Mouse (Mus musculus): Measurements from ENCODE around the gene Scn7a. TPM values are rescaled to one million over a fixed set of nuclear protein-coding genes. Genes with fewer than 3 reads are reported as not detected.

The Scn7a gene
- total RNA-seq (2021) = 1 to 10 TPM in 1 of 2 experiments, under 1 TPM in 1; 0.96 to 1.1 TPM

DNA sequence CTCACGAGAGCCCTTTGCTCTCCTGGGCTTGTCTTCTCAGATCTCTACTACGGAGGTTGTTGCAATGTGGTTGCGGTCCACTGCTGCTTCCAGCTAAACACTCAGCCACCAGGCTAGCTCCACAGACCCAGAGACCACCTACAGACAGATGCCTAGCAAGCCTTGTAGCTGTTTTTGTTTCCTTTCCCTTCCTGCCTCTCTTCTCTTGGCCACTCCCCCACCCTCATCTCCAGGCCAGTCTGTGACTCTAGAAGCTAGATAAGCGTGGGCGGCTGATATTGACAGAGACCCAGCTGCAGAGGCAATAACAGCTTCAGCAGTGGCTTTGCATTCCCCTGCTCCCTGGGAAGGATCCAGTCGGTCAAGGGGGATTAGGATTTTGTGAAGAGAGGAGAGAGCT, at the start of gene Scn7a:
TSS of gene Scn7a (minus strand) at position 150 of the 400 bp plus-strand sequence.
- DNase-seq = no peak

DNA sequence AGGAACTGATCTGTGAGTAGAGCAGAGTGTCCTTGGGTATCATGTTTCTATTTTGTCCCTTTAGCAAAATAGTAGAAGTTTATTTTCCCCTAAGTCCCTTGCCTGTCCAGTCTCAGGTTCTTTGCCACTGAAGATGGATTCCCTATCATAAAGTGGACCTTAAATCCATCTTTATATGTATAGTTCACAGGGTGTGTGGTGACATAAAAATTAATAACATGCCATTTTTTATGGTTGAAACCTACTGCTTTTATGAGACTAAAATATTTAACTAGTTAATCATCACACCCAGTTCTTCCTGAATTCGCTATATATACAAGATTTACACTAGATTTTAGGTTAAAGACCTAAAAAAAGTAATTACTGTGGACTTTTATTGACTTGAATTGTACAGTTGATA, 43.0 kb upstream of the Scn7a start:
- DNase-seq = no peak

DNA sequence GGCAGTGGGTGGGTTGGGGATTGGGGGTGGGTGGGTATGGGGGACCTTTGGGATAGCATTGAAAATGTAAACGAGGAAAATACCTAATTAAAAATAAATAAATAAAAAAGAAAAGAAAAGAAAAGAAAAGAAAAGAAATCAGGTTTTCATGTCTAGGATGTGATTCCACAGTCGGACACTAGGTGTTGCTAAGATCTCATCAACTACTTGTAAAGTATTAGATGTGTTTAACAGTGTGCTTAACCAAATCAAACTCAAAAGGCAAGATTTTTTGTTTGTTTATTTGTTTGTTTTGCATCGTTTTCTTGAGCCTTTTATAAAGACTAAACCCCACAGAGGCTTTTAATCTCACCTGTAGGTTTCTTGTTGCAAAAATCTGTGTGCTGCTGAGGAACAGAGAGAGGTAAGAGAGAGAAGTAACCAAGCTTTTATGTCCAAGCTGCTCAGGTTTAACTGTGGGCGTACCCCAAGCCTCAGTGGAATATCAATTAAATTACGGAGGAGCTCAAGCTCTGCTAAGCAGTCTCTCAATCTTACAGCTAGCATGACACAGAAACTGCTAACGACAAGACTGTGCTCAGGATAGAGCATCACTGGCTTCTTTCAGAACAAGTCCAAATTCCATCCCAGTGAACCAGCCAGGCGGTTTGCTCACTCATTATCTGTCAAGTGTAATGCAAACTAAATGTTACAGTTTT, 35.3 kb upstream of the Scn7a start:
- DNase-seq = no peak

DNA sequence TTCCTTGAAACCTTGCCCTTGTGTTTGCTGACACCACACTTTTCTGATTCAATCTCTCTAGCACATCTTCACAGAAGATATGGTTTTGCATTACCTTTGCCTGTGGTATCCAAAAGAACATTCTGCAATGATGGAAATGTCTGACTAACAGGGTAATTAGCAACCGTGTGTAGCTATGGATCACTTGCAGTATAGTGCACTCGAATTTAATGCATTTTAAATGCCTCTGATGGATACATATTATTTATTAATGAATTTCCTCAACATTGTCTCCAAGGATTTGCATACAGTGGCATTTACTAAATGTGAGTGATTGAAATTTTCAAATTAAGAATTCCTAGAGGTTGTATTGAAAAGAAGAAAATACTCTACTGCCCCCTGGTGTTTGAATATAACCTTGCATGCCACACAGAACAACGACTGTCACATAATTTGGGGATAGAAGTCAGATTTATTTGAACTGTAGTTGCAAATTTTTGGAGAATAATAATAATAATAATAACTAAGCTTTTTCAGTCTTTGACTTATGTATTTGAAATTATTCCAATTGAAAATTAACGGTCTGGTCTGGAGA, 15.0 kb upstream of the Scn7a start:
- no peak for DNase-seq

DNA sequence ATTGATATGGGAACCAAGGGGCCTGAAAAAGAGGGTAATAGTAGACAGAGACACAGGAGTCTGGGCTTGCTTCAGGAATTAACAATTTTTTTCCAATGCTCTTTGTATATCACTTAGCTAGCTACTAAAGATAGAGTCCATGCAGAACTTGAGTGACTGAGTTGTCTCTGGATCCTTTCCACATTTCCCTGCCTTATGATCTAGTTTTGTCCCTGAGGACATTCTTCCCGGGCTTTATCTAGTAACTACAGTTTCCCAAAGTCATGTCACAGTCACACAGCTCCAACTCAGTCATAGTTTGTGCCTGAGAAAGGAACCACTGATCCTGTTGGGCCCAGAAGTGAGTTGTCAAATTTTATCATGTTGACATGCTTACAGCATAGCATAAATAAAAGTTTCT, 12.8 kb upstream of the Scn7a start:
- DNase-seq = no peak

DNA sequence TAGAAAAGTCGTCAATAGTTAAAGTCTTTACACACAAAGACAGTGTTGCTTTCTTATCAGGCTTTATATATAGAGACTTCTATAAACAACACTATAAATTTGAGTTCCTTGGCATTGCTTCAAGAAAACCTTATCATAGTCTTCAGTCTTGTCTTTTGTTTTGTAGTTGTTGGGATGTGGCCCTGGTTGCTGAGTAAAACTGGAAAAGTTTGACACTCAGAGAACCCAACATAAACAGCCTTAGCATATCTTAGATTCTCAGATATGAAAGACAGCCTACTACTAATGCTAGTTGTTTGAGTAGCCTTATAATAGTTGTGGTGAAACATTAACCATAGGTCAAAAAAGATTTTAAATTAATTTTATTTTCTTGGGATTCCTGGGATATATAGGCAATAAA, 6.9 kb upstream of the Scn7a start:
- DNase-seq = no peak

DNA sequence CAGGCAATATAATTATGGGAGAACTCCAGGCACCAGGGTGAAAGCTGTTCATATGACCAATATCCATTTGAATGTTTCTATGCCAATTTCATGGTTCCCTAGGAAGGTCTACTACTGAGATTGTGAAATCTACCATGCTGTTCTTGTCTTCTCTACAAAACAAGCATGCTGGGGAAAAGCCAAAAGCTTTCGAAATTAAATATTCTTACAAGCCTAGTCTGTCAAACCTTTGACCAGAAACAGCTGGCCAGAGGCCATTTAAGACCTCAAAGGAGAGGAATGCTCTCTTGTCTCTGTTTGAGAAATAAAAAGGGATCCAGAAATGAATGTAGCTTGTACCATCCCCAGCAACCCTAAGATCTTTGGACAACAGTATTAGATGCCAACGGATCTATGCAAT, 3.8 kb downstream of the Scn7a start:
- DNase-seq = no peak

DNA sequence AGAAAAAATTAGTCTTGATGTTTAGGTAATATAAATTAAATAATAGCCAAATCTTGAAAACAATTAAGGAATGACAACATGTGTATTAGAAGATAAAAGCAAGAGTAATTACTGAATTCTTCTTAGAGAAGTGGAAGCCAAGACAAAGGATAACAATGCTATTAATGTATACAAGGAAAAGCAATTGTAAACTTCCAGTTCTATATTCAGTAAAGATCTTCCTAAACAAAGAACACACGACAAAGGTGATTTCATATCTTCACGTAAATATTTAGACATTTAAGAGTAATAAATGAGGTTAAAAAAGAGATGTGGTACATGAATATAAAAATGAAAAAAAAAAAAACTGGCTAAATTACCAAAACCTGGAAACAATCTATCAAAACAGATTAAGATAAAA, 16.7 kb downstream of the Scn7a start:
- no peak for DNase-seq

DNA sequence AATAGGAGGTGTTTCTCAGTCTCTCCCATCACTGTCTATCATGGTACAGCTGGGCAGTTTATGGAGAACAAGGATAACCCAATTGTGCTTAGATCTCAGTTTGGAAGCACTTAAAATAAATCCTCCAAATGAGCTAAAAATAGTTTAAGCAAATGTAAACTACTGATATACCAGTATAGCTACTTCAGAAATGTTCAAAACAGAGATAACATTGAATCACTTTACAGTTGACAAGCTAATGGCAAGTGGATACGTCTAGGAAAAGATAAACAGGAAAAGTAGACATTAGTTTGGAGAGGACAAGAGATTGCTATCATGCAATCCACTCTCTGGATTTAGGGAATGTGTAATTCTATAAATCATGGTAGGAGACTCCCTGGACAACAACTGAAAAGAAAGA, 19.5 kb downstream of the Scn7a start:
- DNase-seq = no peak

DNA sequence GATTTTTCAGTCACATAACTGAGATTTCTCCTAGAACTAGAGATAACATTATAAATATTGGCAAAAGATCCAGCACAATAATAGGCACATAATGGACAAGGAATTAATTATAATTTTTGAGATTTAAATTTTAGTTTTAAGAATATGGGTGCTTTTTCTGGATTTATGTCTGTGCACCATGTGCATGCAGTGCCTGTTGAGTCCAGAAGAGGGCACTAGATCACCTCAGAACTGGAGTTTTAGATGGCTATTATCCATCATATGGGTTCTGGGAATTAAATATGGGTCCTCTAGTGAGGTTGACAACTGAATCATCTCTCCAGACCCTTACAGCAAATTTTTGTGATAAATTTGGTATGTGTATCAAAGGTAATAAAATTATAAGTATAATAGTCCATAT, 21.8 kb downstream of the Scn7a start:
- DNase-seq = no peak

DNA sequence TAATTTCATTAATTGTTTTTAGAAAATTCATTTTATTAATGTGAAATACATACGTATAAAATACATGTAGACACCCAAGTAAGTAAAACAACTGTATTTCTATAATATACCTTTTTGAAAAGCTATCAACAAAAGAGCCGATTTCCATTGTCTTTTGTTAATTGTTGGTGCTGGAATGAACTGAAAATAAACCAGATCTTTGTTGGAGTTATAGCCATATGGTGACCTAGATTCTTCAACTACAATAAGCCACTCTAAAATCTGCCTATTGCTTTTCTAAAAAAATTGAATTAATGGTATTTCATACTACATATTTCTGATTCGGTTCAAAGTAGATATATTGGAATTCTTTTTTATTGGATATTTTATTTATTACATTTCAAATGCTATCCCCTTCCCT, 56.7 kb downstream of the Scn7a start:
- DNase-seq = no peak

DNA sequence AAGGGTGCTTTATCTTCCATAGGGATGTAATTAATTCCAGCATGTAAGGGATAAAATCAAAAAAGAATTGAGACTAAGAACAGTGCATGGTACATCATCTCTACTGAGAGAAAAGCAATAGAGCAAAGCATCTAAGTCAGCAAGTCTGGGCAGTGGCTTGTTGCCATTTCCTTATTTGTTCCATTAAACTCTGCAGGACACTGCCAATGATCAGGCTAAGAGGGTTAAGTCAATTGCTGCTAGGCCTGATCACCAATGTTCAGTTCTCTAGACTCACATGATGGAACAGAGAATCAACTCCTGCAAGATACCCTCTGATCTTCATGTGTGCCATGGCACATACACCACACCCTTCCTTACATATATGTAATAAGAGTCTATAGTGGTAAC, 57.1 kb downstream of the Scn7a start:
- no peak for DNase-seq

DNA sequence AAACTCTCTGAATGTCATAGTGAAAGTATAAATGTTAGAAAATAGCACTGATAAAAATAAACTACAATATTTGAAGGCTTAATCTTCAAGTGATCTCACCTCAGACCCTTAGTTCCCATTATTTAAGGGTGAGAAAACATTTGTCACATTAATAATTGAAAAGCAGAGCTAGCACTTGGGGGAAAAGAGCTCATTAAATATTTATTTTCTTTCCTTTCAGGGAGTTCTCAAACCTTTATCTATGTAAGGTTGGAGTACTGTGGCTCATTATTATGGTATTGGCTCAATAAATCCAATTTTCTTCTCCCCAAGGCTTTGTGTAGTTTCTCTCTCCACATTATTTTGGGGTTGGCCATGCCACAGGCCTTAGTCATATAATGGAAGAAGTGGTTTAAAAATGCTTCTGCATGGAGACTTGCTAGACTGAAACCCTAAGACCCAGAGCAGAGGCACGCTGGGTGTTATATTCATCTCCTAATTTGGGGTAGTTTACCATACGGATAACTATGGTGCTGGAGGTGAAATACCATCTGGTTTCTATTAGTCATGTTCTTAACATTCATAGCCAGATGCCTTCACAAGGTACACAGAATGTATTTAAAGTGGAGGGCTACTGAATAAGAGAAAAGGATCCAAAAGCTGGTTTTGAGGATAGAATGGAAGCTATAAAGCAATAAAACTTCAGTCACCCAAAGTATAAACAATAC, 57.7 kb downstream of the Scn7a start:
- no peak for DNase-seq

DNA sequence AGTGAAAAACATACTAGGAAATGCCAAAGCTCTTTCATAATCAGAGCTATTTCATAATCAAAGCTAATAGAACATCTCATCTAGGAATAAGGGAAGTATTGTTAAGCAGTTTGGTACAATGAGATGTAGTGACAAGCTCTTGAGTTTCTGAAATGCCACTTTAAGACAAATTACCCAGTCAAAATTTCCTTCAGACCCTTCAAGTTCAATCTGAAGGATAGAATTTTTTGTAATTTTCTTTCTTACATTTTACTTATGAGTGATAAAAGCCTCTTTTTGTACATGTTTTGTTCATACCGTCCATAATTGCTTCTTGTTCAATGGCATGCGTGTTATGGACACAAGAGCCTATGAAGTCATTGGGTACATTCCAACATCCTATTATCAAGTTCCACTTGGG, 72.6 kb downstream of the Scn7a start:
- no peak for DNase-seq

DNA sequence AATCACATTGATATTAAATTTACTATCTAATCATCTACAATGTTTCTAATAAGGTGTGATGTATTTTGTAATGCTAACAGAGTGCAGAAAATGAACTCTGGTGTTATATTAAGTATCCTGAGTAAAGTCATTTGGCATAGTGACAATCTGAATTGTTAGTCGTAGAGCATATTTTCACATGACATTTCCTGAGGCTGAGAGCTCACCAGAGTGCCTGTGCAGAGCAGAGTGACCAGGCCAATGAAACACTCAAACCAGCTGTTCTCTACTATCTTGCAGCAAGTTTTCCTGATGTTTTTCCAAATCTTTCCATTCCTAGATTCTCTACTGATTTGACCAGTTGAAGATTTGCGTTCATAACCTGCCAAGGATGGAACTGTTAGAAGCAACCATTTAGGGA, 92.4 kb downstream of the Scn7a start:
- DNase-seq = no peak

DNA sequence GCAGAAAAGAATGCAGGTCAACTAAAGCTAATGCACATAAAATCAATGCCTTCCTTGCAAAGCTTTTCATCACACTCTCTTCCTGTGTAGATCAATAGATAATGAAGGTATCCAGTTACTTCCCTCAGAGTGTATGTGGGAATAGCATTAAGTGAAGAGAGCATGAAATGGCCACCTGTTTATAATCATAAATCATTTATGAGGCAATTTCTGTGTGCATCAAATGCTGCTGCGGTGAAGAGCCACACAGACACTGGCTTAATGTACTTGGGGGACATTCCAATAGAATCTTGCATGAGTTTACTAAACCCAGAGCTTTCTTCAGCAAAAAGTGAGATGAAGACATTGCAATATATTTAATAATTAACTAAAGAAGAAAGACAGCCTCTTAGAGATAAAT, 122.7 kb downstream of the Scn7a start:
- no peak for DNase-seq

DNA sequence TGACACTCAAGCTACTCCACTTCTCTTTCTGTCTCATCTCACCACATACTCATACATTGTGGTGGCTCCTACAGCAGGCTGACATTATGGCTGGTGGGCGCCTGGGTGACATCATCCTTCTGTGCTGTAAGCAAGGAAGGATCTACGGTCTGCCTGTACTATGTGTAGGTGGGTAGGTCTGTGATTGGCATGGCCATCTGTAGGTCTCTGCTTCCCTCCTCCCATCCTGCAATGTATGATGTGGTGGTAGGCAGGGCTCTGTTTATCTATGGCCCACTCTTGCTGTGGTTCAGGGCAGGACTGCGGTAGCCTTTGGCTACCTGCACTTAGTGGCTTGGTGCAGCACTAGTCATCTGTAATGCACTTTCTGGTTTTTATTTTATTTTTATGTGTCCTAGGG, 128.3 kb downstream of the Scn7a start:
- DNase-seq = no peak

DNA sequence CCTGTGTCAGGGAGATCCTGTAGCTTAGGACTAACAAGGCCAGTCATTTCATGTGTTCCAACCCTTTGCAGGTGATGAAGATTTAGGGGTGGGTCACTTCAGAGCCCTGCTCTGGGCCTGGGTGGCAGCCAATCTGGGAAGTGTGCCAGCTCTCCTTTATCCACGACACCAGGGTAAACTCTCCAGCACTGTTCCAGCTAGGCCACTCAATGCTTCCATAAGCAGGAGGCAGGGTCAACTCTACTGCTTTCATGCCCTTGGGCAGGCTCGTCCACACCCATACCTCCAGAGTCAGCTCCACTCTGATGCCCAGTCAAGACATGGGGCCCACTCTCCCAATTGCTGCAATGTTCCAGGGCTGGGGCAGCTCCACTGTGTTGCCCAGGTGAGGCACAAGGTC, 129.3 kb downstream of the Scn7a start:
- DNase-seq = no peak

DNA sequence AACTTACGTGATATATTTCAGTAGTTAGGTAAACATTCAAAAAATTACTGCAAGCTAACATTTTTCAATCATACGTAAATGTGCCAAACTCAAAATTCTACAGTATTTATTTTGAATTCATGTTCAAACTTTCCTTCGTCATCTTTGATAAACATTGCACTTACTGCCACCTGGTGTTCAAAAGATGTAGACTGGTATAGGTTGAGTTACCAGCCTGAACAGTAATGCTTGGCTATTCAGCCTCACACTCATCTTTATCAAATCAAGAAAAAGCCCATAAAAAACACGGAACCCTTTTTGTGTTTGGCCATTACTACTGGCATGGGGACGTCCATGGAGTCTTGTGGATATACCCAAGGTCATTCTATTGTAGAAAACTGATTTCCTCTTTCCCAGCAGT, 140.3 kb downstream of the Scn7a start:
- DNase-seq = no peak

DNA sequence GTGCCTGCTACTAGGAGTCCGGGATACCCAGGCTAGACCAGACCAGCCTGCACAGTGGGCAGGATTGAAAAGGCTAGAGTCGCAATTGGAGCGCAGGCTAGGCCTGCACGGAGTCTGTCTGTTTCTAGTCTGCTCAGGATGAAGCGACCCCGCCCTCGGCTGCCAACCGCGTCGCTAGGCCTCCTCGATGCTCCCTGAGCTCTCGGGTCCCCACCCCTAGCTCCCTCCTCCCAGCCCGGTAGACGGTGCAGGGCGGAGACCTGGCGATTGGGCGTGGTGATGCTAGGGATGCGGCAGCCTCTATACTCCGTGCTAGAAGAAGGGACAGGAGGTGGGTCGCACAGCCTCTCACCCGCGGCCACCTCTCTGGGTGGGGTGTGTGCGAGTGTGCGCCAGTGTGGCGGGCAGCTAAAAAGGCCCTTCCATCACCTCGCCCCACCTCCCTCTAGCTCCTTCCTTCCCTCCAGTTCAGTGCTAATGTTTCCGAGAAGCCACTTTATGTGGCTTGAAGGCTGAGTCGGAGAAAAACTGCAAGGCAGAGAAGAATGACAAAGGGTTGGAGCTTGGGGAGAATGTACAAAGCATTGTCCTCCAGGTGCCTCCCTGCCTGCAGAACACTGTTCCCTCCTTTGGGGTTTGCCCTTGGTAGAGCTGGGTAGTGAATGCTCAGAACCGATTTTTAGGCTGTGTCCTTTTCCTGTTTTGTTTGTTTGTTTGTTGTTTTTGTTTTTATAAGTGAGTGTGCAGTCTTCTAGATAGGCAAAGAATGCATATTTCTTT, 149.9 kb downstream of the Scn7a start, which contains the start of gene Scn9a:
TSS of gene Scn9a (minus strand) at position 383 of the 780 bp plus-strand sequence.
- peak; percentile 20 to 23 for DNase-seq

DNA sequence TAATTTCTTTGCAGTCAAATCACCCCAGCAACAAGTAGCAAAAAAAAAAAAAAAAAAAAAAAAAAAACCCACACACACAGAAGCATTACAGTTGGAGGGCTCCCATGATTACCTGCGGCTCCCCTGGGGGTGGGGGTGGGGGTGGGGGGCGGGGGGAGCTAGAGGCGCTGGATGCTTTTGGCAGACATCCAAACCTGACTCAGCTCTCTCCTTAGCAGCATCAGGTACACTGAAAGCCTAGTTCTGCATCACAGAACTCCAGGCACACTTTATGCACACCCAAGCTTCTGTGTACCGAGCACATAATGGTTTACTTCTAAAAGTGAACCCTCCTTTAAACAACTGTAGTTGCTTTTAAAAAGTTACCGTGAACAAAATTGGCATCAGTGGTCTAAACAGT, 152.0 kb downstream of the Scn7a start:
- DNase-seq = no peak

Measured in layer of hippocampus, postnatal 36 days (tissue).